Mouse (Mus musculus) small intestine, adult 2 months (tissue): ENCODE results near the gene 9230112D13Rik. TPM values are rescaled to one million over a fixed set of nuclear protein-coding genes. Genes with fewer than 3 reads are reported as not detected.
A peak's percentile ranks its signal among the peaks of the same experiment; 100 is the strongest.

Experiments
- H3K27ac ChIP-seq: fragments of 200-500 bp; 2 replicates; pipeline ENCODE4 v1.5.1; 2012; ENCODE audit warnings: low read depth, low read length, control low read depth, inconsistent platforms; ENCODE audit not compliant: insufficient read depth
- H3K27me3 ChIP-seq: fragments of 200-500 bp; 2 replicates; pipeline ENCODE4 v1.6.1; 2012; ENCODE audit warnings: mild to moderate bottlenecking, moderate library complexity, low read length, inconsistent platforms; ENCODE audit not compliant: control insufficient read depth, insufficient read depth
- H3K36me3 ChIP-seq: fragments of 200-500 bp; 2 replicates; pipeline ENCODE4 v1.6.1; 2012; ENCODE audit warnings: mild to moderate bottlenecking, low read length, control low read depth, inconsistent platforms; ENCODE audit not compliant: control insufficient read depth, insufficient read depth
- H3K4me1 ChIP-seq: fragments of 200-500 bp; 2 replicates; pipeline ENCODE4 v1.6.1; 2012; ENCODE audit warnings: low read length, inconsistent platforms, mixed read lengths; ENCODE audit not compliant: control insufficient read depth, insufficient read depth, insufficient read length
- H3K4me3 ChIP-seq: fragments of 200-500 bp; 2 replicates; pipeline ENCODE4 v1.5.1; 2012; ENCODE audit warnings: low read depth, mild to moderate bottlenecking, control low read depth, inconsistent platforms, low read length, moderate library complexity
- CTCF ChIP-seq: fragments of 200-500 bp; IDR thresholded peaks from 2 replicates; pipeline ENCODE4 v1.5.1; 2012; ENCODE audit warnings: low read depth, mild to moderate bottlenecking, control low read depth, inconsistent platforms, low read length, moderate library complexity, mixed read lengths; ENCODE audit not compliant: insufficient replicate concordance, insufficient read length; ENCODE audit errors: extremely low read depth
- POLR2A ChIP-seq: fragments of 200-500 bp; IDR thresholded peaks from 2 replicates; pipeline ENCODE4 v1.6.1; 2012; ENCODE audit warnings: low read depth, mild to moderate bottlenecking, control low read depth, inconsistent platforms, low read length, moderate library complexity
- WGBS: fragments of 180-500 bp; shearing (Covaris S2); methylation state at CpG from one replicate; pipeline ENCODE4 v1.1.7; 2018; 5-methylcytosine and 5-hydroxymethylcytosine counted together
- polyA plus RNA-seq: library from polyadenylated mRNA; depleted of rRNA; stranded (reverse); fragments of >200 nt; gene quantifications from 2 replicates; pipeline ENCODE4 v1.2.3, GENCODE M21; 2012

The 9230112D13Rik gene
- polyA plus RNA-seq, 1 experiment: not detected

DNA sequence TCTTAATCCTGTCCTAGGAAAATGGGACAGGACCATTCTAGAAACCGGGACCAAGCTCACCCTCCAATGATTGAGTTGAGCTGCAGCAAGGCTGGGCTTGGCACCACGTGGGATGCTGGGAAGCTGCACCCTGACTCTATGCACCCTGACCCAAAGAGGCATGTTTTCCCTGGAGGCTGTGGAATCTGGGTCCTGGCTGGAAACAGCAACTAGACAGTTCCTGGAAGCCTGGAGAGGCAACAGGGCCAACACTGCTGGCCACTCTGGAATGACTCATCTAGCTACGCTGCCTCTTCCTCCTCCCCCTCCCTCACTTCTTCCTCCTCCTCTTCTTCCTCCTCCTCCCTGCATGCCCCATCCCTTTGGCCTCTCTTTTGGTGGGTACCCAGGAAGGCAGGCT, 31.4 kb upstream of the 9230112D13Rik start:
- no peak overlapping the region for H3K4me3 ChIP-seq
- peaks cover 14% of the 10 kb centered on the region; the same call in 1 of the 2 replicates for H3K36me3 ChIP-seq
- H3K27me3 ChIP-seq: no peaks in the 10 kb centered on the region
- no peak for TF ChIP-seq POLR2A
- TF ChIP-seq CTCF: no peak
- 37% methylated on average over 3 of the region's 3 CpGs for WGBS
- peaks cover 15% of the 10 kb centered on the region for H3K4me1 ChIP-seq
- no peak overlapping the region for H3K27ac ChIP-seq

- Histone ChIP-seq H3K4me3 (no peak overlapping the region), H3K27ac (no peak overlapping the region), H3K4me1 (peaks cover 18% of the 10 kb centered on the region), H3K36me3 (peaks cover 14% of the 10 kb centered on the region; the same call in 1 of the 2 replicates), H3K27me3 (no peaks in the 10 kb centered on the region)
- WGBS: 83% methylated on average over 6 of the region's 6 CpGs
- TF ChIP-seq POLR2A (no peak), CTCF (no peak)
Observed at GRCm38 (mm10) chr14:34553470-34553869, 30.9 kb upstream of the 9230112D13Rik start.

DNA sequence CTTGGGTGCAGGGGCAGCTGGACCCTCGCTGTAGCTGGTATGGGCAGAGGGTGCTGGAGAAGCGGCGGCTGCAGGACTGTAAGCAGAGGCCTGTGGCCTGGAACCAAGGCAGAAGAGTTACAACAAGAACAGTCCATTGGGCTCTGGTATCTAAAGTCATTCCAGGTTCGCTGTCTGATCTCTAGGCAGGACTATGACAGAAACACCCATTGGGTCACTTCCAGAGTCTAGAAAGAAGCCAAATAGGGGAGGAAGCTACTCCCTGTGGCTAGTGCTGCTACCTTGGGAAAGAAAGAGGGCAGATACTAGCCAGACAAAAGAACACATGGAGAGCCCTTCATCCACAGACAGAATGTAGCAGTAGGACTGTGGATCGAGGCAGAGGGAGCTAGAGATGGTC, 29.6 kb upstream of the 9230112D13Rik start:
- Histone ChIP-seq H3K4me1 (peaks cover 21% of the 10 kb centered on the region), H3K36me3 (peaks cover 13% of the 10 kb centered on the region; the same call in 1 of the 2 replicates), H3K4me3 (no peak overlapping the region), H3K27ac (no peak overlapping the region), H3K27me3 (no peaks in the 10 kb centered on the region)
- WGBS: 88% methylated on average over 5 of the region's 5 CpGs
- no peak for TF ChIP-seq POLR2A
- no peak for TF ChIP-seq CTCF

GRCm38 (mm10) chr14:34549004-34549671, 26.5 kb upstream of the 9230112D13Rik start:
- H3K36me3 ChIP-seq: 0 out of 2 replicates have a peak, but pooled peaks cover 8% of the 10 kb centered on the region
- peak overlapping the region; percentile 93 for H3K27ac ChIP-seq
- H3K4me3 ChIP-seq: peak overlapping the region; percentile 69
- under 1% methylated on average over 55 of the region's 55 CpGs for whole genome bisulfite sequencing
- H3K27me3 ChIP-seq: no peaks in the 10 kb centered on the region
- TF ChIP-seq POLR2A: no peak; the same call in 1 of the 2 replicates
- peak; percentile 71 for TF ChIP-seq CTCF
- H3K4me1 ChIP-seq: peaks cover 24% of the 10 kb centered on the region

- 2% methylated on average over 27 of the region's 27 CpGs for WGBS
- Histone ChIP-seq H3K4me1 (peaks cover 22% of the 10 kb centered on the region), H3K4me3 (peak overlapping the region; percentile 69), H3K27me3 (no peaks in the 10 kb centered on the region), H3K36me3 (peaks cover 12% of the 10 kb centered on the region; the same call in 1 of the 2 replicates), H3K27ac (peak overlapping the region; percentile 93)
- TF ChIP-seq POLR2A: no peak
- TF ChIP-seq CTCF: no peak
Observed at GRCm38 (mm10) chr14:34548391-34549001, 25.9 kb upstream of the 9230112D13Rik start.

DNA sequence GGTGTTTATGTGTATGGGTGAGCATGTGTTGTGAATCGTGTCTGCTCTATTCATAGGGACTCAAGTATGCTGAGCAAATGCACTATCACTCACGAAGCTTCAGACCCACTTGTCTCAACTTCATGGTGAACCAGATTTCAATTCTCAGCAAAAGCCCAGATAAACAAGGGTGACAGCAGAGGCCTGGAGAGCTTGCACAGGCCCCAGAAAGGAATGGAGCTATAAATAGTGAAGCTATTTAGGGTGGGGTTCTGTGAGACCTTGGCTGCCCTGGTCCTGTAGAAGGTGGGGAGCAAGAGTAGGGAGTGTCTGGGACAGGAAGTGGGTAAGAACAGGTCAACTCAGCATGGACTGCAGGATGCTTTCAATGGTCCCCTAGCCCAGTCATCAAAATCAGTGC, 21.9 kb upstream of the 9230112D13Rik start:
- Histone ChIP-seq H3K4me3 (no peak overlapping the region), H3K27ac (no peak overlapping the region; the same call in 1 of the 2 replicates), H3K36me3 (peaks cover 11% of the 10 kb centered on the region; the same call in 1 of the 2 replicates), H3K27me3 (no peaks in the 10 kb centered on the region), H3K4me1 (peaks cover 20% of the 10 kb centered on the region)
- TF ChIP-seq CTCF: no peak
- TF ChIP-seq POLR2A: no peak
- WGBS: 66% methylated on average over 2 of the region's 2 CpGs

GRCm38 (mm10) chr14:34544001-34544400, 21.4 kb upstream of the 9230112D13Rik start:
- Histone ChIP-seq H3K4me1 (peaks cover 20% of the 10 kb centered on the region), H3K4me3 (no peak overlapping the region), H3K27ac (no peak overlapping the region), H3K27me3 (no peaks in the 10 kb centered on the region), H3K36me3 (peaks cover 13% of the 10 kb centered on the region)
- TF ChIP-seq POLR2A: no peak
- no peak for TF ChIP-seq CTCF
- WGBS: 85% methylated on average over 6 of the region's 6 CpGs
